Mouse (Mus musculus) brain, embryonic 18.5 days (tissue): Measurements from ENCODE around the gene Irx5.

Experiments used
- DNase-seq: peaks from one replicate; pipeline ENCODE4 v3.0.0-alpha.2; 2012; ENCODE audit warnings: low read depth, low spot score

Gene Irx5

DNA sequence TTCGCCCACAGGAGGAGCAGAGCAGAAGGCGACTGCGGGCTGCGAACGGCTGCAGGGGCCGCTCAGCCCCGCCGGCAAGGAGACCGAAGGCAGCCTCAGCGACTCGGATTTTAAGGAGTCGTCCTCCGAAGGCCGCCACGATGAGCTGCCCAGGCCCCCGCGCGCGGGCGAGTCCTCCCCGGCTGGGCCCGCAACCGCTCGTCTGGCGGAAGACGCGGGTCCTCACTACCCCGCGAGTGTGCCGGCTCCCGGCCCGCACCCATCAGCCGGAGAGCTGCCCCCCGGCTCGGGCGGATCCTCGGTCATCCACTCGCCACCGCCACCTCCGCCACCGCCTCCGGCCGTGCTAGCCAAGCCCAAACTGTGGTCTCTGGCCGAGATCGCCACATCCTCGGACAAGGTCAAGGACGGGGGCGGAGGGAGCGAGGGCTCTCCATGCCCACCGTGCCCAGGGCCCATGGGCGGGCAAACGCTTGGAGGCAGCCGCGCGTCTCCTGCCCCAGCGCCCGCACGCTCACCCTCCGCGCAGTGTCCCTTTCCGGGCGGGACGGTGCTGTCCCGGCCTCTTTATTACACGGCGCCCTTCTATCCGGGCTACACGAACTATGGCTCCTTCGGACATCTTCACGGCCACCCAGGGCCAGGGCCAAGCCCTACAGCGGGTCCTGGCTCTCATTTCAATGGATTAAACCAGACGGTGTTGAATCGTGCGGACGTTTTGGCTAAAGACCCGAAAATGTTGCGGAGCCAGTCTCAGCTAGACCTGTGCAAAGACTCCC is 2.8 kb downstream of the Irx5 start:
- no peak for DNase-seq

DNA sequence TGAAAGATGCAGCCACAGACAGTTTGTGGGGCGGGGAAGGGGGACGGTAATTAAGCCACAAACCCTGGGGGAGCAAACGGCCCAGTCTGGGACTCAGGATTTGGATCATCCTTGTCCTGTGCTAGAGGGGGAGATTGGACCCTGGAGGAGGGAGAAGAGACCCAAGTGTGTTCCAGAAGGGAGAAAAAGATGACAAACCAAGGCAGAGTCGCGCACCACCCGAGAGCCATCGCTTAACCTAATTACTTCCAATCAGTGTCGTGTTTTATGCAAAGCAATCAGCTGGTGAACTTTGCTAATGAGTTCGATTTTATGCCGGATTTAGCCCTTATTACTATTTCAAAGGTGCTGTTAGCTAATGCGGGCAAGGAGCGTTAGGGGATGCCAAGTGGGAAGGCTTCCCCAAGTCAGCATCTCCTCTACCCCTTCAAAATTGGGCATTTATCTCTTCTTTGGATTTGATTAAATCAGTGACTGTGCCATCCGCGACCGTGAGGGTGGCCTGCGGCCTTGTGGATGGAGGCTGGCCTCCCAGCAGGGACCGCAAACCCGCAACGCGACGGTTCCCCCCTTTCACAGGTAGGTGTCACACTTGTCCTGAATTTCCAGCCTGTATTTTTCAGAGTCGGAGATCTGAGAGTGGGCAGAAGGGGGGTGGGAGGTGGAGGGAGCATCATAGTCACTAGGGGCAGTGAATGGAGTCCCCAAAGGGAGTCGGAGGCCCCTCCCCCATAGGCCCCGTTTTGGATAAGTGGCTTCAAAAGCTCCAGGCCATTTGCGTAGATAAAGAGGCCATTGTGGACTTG is 4.3 kb downstream of the Irx5 start:
- DNase-seq: no peak

DNA sequence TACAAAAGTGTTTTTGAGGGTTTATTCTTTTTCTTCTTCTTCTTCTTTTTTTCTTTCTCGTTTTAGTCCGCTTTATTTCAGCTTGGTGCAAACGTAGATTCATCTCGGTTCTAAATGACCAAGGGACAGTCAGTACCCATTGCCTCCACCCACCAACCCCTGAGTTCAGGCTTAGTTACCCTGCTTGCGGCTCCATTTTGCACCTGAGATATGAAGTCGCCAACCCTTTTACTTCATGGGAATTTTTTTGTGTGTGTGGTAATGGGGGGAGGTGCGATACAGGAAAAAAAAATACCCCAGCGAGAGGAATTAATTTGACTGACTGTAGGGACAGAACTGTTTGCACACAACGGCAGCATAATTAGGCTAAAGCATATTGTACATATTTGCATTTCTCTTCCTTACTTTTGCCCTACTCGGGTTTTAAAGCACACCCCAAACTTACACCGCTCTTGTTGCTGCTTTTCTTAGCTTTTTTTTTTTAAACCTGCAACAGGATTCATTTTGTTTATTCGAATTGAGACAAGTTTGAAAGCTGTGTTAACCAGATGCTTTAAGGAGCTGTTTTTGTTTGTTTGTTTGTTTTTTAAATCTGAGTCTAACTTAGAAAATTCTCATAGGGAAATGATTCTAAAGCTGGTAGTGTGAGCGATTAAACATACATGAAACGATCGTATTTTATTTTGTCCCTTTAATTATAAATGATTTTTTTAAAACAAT is 5.1 kb downstream of the Irx5 start:
- no peak for DNase-seq

DNA sequence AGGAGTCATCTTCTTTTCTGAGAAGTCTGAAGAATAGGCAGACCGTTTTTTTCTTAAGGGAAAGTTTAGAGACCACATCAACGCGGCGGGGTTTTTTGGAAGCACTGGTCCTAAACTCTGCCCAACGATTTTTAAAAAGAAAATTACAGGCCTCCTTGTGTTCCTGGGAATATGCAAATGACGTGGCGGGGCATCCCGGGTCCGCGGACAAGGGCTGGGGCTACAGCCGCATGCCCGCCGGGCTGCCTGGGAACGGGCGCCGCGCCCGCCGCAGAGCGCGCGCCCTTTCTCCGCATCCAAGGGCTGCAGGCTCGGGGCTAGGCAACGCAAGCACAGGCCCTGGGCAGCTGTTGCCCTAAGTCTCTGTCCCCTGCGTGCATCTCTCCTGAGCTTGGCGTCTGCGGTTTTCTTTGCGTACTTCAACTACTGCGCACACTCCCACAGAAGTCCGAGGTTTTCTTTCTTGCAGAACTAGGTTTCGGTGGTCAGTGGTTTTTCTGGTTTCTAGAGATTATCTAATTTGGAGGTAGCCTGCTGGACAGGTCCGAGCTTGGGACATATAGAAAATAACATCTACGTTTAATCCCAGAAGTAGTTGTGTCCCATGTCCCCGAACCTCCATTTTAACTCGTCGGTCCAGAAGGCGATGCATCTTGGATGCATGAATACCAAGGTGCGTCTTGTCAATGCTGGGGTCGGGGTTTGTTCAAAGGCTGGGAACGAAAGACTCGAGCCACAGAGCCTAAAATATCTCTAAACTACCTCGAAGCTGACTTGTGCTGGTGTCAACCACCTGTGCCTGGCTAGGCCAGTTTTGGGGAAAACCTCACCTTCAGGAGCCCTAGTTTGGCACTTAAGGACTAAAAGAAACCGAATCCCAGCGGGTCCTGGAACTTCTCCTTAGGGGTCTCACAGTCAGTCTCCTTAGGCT is 6.1 kb downstream of the Irx5 start:
- no peak for DNase-seq

DNA sequence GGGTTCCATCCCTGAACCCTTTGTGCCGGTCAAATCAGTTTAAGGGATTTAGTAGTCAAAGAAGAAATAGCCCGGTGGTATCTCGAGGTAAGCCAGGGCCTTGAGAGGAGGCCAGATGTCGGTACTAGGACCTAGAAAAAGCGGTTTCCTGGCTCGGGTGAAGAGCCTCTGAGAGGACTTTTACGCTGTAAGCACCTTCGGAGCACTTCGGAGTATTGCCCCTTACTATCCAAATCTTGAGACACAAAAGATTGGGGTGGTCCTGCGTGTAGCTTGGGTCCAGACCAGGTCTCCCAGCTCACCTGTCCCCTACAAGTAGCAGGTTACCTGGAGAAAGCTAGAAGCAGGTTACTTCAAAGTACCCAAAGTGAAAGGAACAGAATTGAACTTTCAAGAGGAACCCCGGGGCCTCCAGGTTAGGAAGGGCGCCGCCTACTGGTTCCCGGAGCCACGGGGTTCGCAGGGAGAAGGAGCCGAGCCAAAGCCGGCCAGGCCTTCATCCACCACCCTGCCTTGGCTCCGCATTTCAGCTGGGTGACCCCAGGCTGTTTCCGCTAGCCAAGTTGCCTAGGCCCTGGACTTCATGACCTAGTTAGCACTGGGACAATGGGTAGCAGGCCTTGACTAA is 6.8 kb downstream of the Irx5 start:
- no peak for DNase-seq

DNA sequence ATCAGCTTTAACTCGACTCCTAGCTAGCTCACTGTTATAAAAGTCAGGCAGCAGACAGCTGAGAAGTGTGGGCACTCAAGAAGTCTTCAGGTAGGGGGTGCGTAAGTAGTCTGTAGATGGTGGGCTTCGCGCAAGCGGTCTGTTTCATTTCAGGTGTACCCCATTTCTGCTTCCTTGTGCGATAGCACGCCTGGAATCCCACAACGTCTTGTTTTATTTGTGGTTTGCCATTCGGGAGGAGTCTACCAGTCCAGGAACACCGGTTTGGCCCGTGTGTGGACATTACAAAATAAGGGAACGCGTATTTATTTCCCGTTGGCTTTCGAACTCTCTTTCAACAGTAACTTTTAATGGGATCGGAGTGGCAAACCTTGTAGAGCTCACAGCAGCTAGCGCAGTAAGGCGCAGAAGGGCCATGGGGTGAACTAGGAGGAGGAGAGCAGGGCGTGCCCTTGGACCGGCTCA is 7.4 kb downstream of the Irx5 start:
- no peak for DNase-seq

DNA sequence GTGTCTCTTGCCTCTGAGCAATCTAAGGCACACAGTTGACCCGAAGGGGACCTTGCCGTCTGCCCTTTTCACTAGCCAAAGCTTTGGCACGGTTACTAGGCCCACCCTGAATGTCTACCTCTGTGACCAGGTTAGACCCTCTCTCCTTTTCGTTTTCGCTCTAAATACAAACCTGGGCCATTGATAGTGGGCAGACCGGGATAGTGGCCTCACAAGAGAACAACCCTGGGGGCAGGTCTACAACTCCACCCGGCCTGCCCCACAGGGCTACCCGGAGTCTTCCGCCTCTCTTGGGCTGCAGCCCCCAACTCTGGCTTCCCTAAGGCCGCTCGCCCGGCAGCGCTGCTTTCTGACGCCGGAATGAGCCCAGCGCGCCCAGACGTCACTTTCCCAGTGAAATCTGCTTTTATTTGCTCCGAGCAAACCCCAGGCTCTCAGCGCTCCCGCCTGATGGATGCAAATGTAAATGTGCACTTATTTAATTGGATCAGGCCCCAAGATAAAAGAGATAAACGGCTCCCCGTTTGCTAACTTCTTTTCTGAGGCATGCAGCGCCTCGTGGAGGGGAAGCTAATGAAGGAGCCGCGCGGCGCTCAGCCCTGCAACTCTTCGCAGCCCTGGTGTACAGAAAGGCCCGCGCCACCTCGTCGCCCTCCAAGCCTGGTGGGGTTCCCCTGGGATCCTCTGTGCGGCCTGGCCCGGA is 8.0 kb downstream of the Irx5 start:
- DNase-seq: no peak

DNA sequence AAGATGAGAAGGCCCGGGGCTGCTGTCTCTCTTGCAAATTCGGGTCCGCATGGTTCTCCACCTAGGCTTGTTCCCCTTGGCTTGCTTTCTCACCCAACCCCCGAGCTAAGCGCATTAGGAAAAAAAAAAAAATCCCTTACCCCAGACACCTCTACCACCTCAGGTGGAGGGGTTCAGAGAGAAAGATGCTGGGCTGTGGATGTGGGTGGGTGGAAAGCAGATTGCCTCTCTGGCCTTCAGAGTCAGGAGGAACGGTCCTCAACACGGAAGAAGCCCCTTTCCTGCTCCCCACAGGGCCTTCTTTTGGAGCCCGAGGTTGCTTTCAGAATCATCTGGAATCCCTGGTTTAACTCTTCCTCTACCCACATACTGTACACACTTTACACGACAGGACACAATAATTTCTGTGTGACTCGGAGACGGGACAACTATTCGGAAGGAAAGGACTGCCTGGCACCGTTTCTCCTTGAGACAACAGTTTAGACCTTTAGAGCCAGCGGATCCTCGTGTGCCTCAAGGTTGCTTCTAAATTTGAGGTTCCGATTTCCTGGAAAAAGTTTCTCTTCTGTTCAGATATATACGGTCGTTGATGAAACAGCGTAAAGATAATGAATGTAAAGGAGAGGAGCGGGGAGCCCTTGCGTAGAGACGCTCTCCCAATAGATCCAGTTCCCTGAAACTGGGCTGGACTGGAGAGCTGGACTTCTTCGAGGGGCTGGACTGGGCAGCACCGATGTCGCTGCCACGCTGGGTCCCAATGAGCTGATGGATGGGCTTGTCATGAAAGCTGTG is 8.7 kb downstream of the Irx5 start:
- DNase-seq: no peak

DNA sequence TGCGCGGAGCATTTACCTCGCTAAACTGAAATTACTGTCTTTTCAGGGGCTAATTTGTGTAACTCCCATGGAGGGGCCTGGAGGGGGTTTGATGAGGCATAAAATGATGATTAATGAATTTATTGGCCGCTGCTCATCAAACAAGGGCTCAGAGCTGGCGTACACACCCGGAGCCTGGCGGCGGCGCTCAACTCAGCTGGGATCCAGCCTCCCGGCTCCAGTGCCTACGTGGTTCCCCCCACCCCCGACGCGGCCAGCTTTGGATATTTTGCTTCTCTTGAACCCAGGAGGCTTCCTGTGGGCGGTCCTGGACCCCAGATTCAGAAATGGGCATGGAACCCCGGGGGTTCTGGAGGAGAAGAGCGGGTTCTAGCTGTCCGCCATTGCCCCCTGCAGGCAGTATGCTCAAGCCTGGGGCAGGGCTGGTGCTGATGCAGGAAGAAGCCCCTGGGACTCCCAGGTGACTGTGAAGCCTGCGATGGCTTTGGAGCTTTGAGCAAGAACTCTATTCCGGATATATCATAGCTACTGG is 9.4 kb downstream of the Irx5 start:
- no peak for DNase-seq

DNA sequence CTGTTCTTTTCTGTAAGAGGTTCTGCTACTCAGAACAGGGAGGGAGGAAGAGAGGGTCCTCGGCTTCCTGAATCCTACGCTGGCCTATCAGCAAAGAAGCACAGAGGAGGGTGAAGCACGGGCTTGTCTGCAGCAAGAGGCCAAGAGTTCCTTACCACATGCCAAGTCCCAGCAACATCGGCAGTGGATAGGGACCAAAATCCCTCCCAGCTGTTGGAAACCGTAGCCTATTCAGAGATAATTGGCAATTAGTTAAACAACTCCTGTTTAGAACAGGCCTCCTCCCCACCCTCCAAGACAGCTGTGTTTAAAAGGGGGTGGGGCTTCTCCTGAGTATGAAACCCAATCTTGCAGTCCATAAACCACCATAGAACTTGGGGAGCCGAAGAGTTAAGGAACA is 22.1 kb downstream of the Irx5 start:
- DNase-seq: no peak

DNA sequence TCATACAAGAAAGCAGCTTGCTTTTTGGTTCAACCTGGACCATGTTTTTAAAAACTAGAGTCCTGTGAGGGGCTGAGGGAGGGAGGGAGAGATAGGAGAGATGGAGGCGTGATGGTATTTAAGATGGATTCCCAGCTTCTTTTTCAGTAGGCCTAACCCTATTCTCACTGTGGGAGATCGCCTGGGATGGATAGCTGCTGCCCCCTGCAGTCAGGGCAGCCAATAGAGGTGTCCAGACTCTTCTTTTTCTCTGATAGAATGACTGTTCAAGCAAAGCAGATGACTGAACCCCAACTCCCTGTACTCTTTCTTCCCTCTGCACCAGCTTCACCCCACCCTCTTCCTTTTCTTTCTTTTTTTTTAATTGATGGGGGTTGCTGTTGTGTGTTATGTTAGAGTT is 23.1 kb downstream of the Irx5 start:
- DNase-seq: no peak

DNA sequence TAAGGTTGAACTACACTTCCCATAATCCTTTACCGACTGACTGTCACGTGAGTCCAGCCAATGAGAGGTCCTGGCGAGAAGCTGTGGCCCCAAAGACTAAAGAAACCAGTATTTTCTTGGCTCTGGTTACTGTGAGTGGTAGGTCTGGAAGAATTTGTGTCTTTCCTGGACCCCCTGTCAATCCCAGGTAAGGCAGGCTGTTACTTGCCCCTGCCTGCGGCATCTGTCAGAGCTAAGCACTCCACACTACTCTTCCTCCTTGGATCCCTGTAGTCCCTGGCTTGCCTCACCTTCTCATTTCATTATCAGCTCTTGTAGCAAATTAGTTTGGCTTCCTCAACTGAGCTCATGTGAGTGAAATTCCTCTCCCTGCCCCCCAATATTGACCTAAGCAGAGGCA is 30.5 kb downstream of the Irx5 start:
- DNase-seq: no peak

DNA sequence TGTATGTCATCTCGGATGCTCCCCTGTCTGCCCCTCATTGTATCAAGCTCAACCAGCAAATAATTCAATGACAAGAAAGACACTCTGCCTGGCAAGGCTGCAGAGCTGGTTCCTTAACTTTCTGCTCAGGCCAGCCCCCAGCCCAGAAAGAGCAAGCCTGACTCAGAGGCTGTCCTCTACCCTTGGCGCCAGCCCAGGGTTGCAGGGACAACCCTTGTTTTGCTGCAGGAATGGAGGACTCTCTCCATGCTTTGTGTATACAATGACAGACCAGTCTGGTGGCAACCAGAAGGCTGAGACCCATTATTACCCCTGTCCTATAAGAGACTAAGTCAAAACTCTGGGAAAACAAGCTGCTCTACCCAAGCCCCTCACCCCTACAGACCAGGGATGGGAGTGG is 46.8 kb downstream of the Irx5 start:
- DNase-seq: no peak

DNA sequence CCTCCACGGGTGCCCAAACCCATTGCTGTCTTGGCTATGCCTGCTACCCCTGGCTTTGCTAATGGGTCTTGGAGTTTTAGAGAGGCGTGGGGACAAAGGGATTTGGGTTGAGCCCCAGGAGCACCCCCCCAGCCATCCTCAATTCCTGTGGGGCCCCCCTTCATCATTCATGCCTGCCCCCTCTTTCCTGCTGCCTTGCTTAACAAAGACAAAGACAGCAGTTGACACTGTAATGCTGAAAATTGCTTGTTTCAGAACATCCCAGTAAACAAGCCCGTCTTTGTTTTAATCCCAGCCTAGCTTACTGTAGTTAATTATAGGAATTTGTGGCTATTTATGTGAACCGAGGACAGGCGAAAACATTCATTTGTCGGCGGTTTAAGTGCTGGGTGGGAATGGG is 50.7 kb downstream of the Irx5 start:
- no peak for DNase-seq

DNA sequence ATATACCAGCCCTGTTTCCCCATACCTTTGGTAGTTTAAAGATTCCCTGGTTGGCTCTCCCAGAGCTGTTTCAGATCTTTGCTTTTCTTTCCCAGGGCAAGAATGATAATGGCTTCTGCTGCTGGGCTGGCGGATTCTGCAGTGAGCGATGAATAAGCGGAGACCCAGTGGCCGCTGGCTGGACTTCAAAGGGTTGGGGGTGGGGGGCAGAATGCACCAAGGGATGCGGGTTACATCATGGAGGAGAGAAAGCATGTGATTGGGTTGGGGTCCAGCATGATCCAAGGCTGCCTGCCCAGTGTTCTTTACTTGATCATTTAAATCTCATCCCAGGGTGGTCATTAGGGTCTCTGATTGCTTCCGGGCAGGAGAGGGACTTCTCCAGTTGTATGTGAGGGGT is 56.2 kb downstream of the Irx5 start:
- no peak for DNase-seq

DNA sequence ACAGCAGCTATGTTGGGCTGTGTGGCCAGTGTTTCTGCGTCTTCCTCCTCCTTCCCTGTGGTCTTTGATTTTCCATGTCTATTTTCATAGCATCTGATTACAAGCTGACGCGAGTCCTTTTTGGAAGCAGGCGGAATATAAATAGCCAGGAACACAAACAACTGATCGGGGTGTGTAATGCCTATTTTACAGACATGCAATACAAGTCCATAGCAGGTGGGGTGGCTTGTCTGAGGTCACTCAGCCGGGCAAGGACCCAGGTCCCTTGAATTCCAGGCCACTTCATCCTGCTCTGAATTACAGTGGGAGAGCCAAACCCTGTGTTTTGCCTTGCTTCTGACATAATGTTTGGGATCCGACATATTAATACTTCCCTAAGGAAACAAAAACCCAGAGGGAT is 63.2 kb downstream of the Irx5 start:
- DNase-seq: no peak
